Mouse (Mus musculus): ENCODE measurements at regions not wholly inside any gene's neighbourhood (a gene's known extent, or its start where the extent isn't known, plus 50 kb on each side); places are given as distances from the start of the nearest gene placed in this dataset.
"Not testable (repeated sequence)": the region's sequence is repeated elsewhere in the genome, so short reads cannot be mapped to it uniquely, and the experiment has no call there.

GRCm38 (mm10) chr13:5634960-5635359 is 226.3 kb upstream of the Klf6 start:
- H3K9me3 ChIP-seq (ENCODE audit: control insufficient read depth, low read length) = no peaks in the 10 kb centered on the region
- H3K27ac ChIP-seq = no peak overlapping the region
- ATAC-seq (ENCODE audit: low FRiP score) (no peak), DNase-seq (ENCODE audit: low spot score) (no peak)
- no peaks in the 10 kb centered on the region for H3K36me3 ChIP-seq (replicated peaks; ENCODE audit: control insufficient read depth, insufficient read depth)
- no peak overlapping the region for H3K4me2 ChIP-seq (replicated peaks)
- no peak overlapping the region for H3K9ac ChIP-seq
- H3K4me3 ChIP-seq (replicated peaks; ENCODE audit: low read length) = no peak overlapping the region
- no peaks in the 10 kb centered on the region for H3K27me3 ChIP-seq (ENCODE audit: control insufficient read depth, insufficient read depth, low read length)
- H3K4me1 ChIP-seq (replicated peaks; ENCODE audit: control insufficient read depth, insufficient read depth, low read length) = no peaks in the 10 kb centered on the region
- WGBS = 85% methylated on average over 2 of the region's 2 CpGs

DNA sequence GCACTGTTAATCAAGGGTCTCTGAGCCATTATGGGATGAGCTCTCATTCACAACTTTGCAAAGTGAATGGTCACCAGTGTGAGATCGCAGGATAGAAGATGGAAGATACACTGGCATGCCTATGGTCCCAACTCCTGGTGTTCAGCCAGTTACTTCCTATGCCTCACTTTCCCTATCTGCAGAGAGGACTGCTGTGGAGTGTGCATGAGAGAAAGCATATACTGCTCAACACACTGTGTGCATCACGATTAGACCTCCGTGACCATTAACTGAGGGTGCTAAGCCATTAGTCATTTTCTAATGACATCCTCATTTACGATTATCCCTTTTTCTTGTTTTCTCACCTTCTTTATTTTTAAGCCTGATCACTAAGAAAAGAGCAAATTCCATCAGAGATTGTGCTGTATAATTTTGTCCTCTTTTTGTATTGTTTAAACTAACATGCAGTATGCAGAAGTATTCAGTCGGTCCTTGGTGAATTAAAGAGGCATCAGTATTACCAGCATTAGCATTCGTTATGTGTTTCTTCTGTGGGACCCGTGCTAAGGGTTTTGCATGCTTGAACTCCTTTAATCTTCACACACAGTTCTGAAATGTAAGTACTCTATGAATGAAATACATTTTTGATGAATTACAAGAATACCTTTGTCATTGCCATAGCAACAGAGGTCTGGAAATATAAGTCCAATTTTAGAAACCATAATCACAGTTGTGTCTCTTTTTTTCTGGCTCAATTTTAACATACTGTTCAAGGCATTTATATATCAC is 219.4 kb upstream of the Klf6 start:
- no peaks in the 10 kb centered on the region for H3K36me3 ChIP-seq (replicated peaks; ENCODE audit: control insufficient read depth, insufficient read depth)
- WGBS = 69% methylated on average over 7 of the region's 7 CpGs
- no peak overlapping the region for H3K4me2 ChIP-seq (replicated peaks)
- no peaks in the 10 kb centered on the region; the same call in 1 of the 2 replicates for H3K4me1 ChIP-seq (replicated peaks; ENCODE audit: control insufficient read depth, insufficient read depth, low read length)
- H3K9me3 ChIP-seq (ENCODE audit: control insufficient read depth, low read length) = no peaks in the 10 kb centered on the region
- H3K27ac ChIP-seq = no peak overlapping the region
- H3K27me3 ChIP-seq (ENCODE audit: control insufficient read depth, insufficient read depth, low read length) = no peaks in the 10 kb centered on the region
- H3K9ac ChIP-seq = no peak overlapping the region
- ATAC-seq (ENCODE audit: low FRiP score) (no peak), DNase-seq (ENCODE audit: low spot score) (no peak)
- no peak overlapping the region for H3K4me3 ChIP-seq (replicated peaks; ENCODE audit: low read length)

DNA sequence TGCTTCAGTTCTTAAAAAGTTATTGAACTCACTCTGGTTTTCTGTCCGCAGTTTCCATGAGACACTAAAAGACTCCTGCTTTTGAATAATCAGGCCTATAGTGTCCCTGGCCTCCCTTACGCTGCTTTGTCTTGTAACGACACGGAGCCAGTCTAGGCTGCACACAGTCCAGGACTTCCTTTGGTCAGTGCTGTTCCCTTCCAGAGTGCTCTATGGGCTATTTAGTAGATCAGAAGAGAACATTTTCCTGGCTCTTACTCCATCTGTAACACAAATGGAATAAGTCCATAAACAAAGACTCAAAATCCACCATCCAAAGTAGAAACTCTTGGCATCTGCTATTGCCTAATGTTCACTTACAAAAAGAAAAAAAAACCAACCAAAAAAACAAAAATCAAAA is 213.0 kb upstream of the Klf6 start:
- Histone ChIP-seq H3K27ac (no peak overlapping the region), H3K27me3 (ENCODE audit: control insufficient read depth, insufficient read depth, low read length) (no peaks in the 10 kb centered on the region), H3K4me1 (replicated peaks; ENCODE audit: control insufficient read depth, insufficient read depth, low read length) (no peaks in the 10 kb centered on the region), H3K9me3 (ENCODE audit: control insufficient read depth, low read length) (no peaks in the 10 kb centered on the region), H3K36me3 (replicated peaks; ENCODE audit: control insufficient read depth, insufficient read depth) (no peaks in the 10 kb centered on the region), H3K4me2 (replicated peaks) (no peak overlapping the region), H3K4me3 (replicated peaks; ENCODE audit: low read length) (no peak overlapping the region), H3K9ac (no peak overlapping the region)
- WGBS = 73% methylated on average over 4 of the region's 4 CpGs
- ATAC-seq (ENCODE audit: low FRiP score) (no peak), DNase-seq (ENCODE audit: low spot score) (no peak)

DNA sequence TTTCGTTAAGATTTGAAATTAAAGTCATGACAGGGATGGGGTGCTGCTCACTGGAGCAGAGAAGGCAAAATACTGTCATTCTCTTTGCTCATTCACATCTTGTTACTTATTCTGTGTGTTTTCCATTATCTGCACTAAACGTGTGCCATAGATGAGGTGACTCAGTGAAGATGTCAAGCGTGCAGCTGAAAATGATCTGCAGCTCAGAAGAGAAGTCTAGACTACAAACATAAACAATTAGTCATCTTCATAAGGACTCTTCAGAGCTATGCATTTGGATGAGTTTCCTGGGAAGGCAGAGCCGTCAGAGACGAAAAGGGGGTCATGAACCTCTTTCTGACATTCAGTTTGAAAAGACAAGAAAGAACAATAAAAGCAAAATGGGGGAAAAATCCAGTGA is 203.7 kb upstream of the Klf6 start:
- no peak overlapping the region for H3K4me2 ChIP-seq (replicated peaks)
- H3K27ac ChIP-seq = no peak overlapping the region
- H3K9ac ChIP-seq = no peak overlapping the region
- no peaks in the 10 kb centered on the region for H3K36me3 ChIP-seq (replicated peaks; ENCODE audit: control insufficient read depth, insufficient read depth)
- DNase-seq (ENCODE audit: low spot score) (no peak), ATAC-seq (ENCODE audit: low FRiP score) (no peak)
- WGBS = 34% methylated on average over 5 of the region's 5 CpGs
- H3K4me1 ChIP-seq (replicated peaks; ENCODE audit: control insufficient read depth, insufficient read depth, low read length) = no peaks in the 10 kb centered on the region
- H3K9me3 ChIP-seq (ENCODE audit: control insufficient read depth, low read length) = no peaks in the 10 kb centered on the region
- no peak overlapping the region for H3K4me3 ChIP-seq (replicated peaks; ENCODE audit: low read length)
- no peaks in the 10 kb centered on the region for H3K27me3 ChIP-seq (ENCODE audit: control insufficient read depth, insufficient read depth, low read length)

- Histone ChIP-seq H3K4me1 (replicated peaks; ENCODE audit: control insufficient read depth, insufficient read depth, low read length) (no peaks in the 10 kb centered on the region), H3K4me3 (replicated peaks; ENCODE audit: low read length) (no peak overlapping the region), H3K9me3 (ENCODE audit: control insufficient read depth, low read length) (no peaks in the 10 kb centered on the region), H3K27me3 (ENCODE audit: control insufficient read depth, insufficient read depth, low read length) (no peaks in the 10 kb centered on the region), H3K4me2 (replicated peaks) (no peak overlapping the region), H3K9ac (no peak overlapping the region), H3K36me3 (replicated peaks; ENCODE audit: control insufficient read depth, insufficient read depth) (no peaks in the 10 kb centered on the region), H3K27ac (no peak overlapping the region)
- WGBS = 85% methylated on average over 3 of the region's 3 CpGs
- ATAC-seq (ENCODE audit: low FRiP score) (no peak), DNase-seq (ENCODE audit: low spot score) (no peak)
Observed at GRCm38 (mm10) chr13:5666235-5667007, 194.9 kb upstream of the Klf6 start.

- ATAC-seq (ENCODE audit: low FRiP score) (peak; percentile 66; the same call in 1 of the 2 replicates), DNase-seq (ENCODE audit: low spot score) (peak; percentile 56)
- no peak overlapping the region for H3K4me3 ChIP-seq (replicated peaks; ENCODE audit: low read length)
- no peak overlapping the region for H3K4me2 ChIP-seq (replicated peaks)
- no peak overlapping the region for H3K27ac ChIP-seq
- H3K9me3 ChIP-seq (ENCODE audit: control insufficient read depth, low read length) = no peaks in the 10 kb centered on the region
- no peaks in the 10 kb centered on the region for H3K36me3 ChIP-seq (replicated peaks; ENCODE audit: control insufficient read depth, insufficient read depth)
- 0 out of 2 replicates have a peak, but pooled peaks cover 4% of the 10 kb centered on the region for H3K4me1 ChIP-seq (replicated peaks; ENCODE audit: control insufficient read depth, insufficient read depth, low read length)
- H3K9ac ChIP-seq = no peak overlapping the region
- no peaks in the 10 kb centered on the region for H3K27me3 ChIP-seq (ENCODE audit: control insufficient read depth, insufficient read depth, low read length)
- 12% methylated on average over 1 of the region's 1 CpGs for WGBS
Observed at GRCm38 (mm10) chr13:5675668-5676067, 185.6 kb upstream of the Klf6 start.

GRCm38 (mm10) chr13:5690124-5690523 is 171.2 kb upstream of the Klf6 start:
- no peak for DNase-seq (ENCODE audit: low spot score)
- no peaks in the 10 kb centered on the region for H3K27me3 ChIP-seq (ENCODE audit: control insufficient read depth, insufficient read depth, low read length)
- no peak for ATAC-seq (ENCODE audit: low FRiP score)
- H3K4me3 ChIP-seq (replicated peaks; ENCODE audit: low read length) = no peak overlapping the region
- H3K9me3 ChIP-seq (ENCODE audit: control insufficient read depth, low read length) = peaks cover 15% of the 10 kb centered on the region; the same call in 1 of the 2 replicates
- no peak overlapping the region for H3K9ac ChIP-seq
- H3K4me1 ChIP-seq (replicated peaks; ENCODE audit: control insufficient read depth, insufficient read depth, low read length) = no peaks in the 10 kb centered on the region
- WGBS = 86% methylated on average over 3 of the region's 4 CpGs
- H3K27ac ChIP-seq = no peak overlapping the region
- no peaks in the 10 kb centered on the region for H3K36me3 ChIP-seq (replicated peaks; ENCODE audit: control insufficient read depth, insufficient read depth)
- H3K4me2 ChIP-seq (replicated peaks) = no peak overlapping the region

DNA sequence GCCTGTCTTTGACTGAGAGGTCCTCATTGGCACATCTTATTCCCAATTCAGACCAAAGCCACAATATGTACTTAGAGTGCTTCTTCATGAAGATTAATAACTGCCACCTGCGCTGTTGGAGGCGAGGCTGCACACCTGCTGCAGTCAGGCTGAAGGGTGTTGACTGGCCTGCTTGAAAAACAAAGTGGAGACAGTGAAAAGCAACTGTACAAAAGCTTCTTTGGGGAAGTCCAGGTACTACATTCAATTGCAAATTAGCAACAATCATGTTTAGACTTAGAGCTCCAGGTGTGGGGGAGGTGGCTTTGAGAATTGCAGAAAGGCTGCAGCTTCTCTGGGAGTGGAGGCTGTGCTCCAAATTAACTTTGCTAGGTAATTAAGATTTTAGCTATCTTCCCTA is 170.6 kb upstream of the Klf6 start:
- H3K4me3 ChIP-seq (replicated peaks; ENCODE audit: low read length); H3K36me3 ChIP-seq (replicated peaks; ENCODE audit: control insufficient read depth, insufficient read depth); H3K9ac ChIP-seq; H3K4me1 ChIP-seq (replicated peaks; ENCODE audit: control insufficient read depth, insufficient read depth, low read length); DNase-seq (ENCODE audit: low spot score); H3K4me2 ChIP-seq (replicated peaks); H3K27ac ChIP-seq; ATAC-seq (ENCODE audit: low FRiP score); H3K27me3 ChIP-seq (ENCODE audit: control insufficient read depth, insufficient read depth, low read length): not testable (repeated sequence)
- 91% methylated on average over 2 of the region's 2 CpGs for WGBS
- H3K9me3 ChIP-seq (ENCODE audit: control insufficient read depth, low read length) = peaks cover 15% of the 10 kb centered on the region; the same call in 1 of the 2 replicates

- Histone ChIP-seq H3K9me3 (ENCODE audit: control insufficient read depth, low read length) (peaks cover 15% of the 10 kb centered on the region; the same call in 1 of the 2 replicates), H3K27me3 (ENCODE audit: control insufficient read depth, insufficient read depth, low read length) (no peaks in the 10 kb centered on the region), H3K36me3 (replicated peaks; ENCODE audit: control insufficient read depth, insufficient read depth) (no peaks in the 10 kb centered on the region), H3K4me3 (replicated peaks; ENCODE audit: low read length) (no peak overlapping the region), H3K27ac (no peak overlapping the region), H3K4me2 (replicated peaks) (no peak overlapping the region), H3K9ac (no peak overlapping the region), H3K4me1 (replicated peaks; ENCODE audit: control insufficient read depth, insufficient read depth, low read length) (no peaks in the 10 kb centered on the region)
- 90% methylated on average over 8 of the region's 8 CpGs for WGBS
- no peak for ATAC-seq (ENCODE audit: low FRiP score)
- no peak for DNase-seq (ENCODE audit: low spot score)
Observed at GRCm38 (mm10) chr13:5694626-5695025, 166.7 kb upstream of the Klf6 start.

Measured in hindbrain, embryonic 14.5 days (tissue).